Mouse (Mus musculus) bone marrow macrophage, adult 2 months (primary cell): Measurements from ENCODE around the gene Kcnk3.

Experiments used
- CTCF ChIP-seq: IDR thresholded peaks from 2 replicates; pipeline ENCODE4 v1.5.1; 2012; ENCODE audit warnings: low read depth, mild to moderate bottlenecking, low read length, moderate library complexity
- POLR2A ChIP-seq: IDR thresholded peaks from 2 replicates; pipeline ENCODE4 v1.6.1; 2012; ENCODE audit warnings: mild to moderate bottlenecking, low read depth, low read length, borderline replicate concordance

GRCm38 (mm10) chr5:30628511-30628910 is 40.5 kb downstream of the Kcnk3 start:
- TF ChIP-seq CTCF (no peak), POLR2A (no peak)
